Mouse (Mus musculus) MEL (cell line): ENCODE results near the gene Miga1.

Experiments used
- CTCF ChIP-seq, 3 experiments: IDR thresholded peaks in 2 of 3; conservative IDR thresholded peaks in 1 of 3; 2 replicates each; pipeline ENCODE4 v1.5.1; 2011 to 2012; ENCODE audit warnings: low read length in 3 of 3, low read depth in 2 of 3, mild to moderate bottlenecking in 2 of 3, improper control_type of control experiment in 1 of 3, inconsistent platforms in 1 of 3, mixed read lengths in 1 of 3, moderate library complexity in 1 of 3; ENCODE audit not compliant: control insufficient read depth in 1 of 3, insufficient read depth in 1 of 3, poor library complexity in 1 of 3, severe bottlenecking in 1 of 3
- HCFC1 ChIP-seq: IDR thresholded peaks from 2 replicates; pipeline ENCODE4 v1.6.1; 2012; ENCODE audit warnings: low read depth, mild to moderate bottlenecking, inconsistent platforms, low read length, improper control_type of control experiment, moderate library complexity
- JUND ChIP-seq: IDR thresholded peaks from 2 replicates; pipeline ENCODE4 v1.6.1; 2011; ENCODE audit warnings: low read depth, mild to moderate bottlenecking, improper control_type of control experiment, low read length
- POLR2A ChIP-seq, 2 experiments: IDR thresholded peaks; 2 replicates each; pipeline ENCODE4 v1.6.1; 2011 to 2012; ENCODE audit warnings: low read length in 2 of 2, mild to moderate bottlenecking in 2 of 2, control low read depth in 1 of 2, improper control_type of control experiment in 1 of 2, low read depth in 1 of 2, moderate library complexity in 1 of 2; ENCODE audit not compliant: control insufficient read depth in 1 of 2, insufficient read depth in 1 of 2, poor library complexity in 1 of 2
- POLR2AphosphoS2 ChIP-seq: IDR thresholded peaks from 2 replicates; pipeline ENCODE4 v1.6.1; 2011; ENCODE audit warnings: low read length, improper control_type of control experiment
- RAD21 ChIP-seq: IDR thresholded peaks from 2 replicates; pipeline ENCODE4 v1.6.1; 2011; ENCODE audit warnings: mild to moderate bottlenecking, low read depth, low read length, improper control_type of control experiment
- RCOR1 ChIP-seq: IDR thresholded peaks from 2 replicates; pipeline ENCODE4 v1.6.1; 2012; ENCODE audit warnings: low read depth, mild to moderate bottlenecking, inconsistent platforms, low read length, improper control_type of control experiment
- USF1 ChIP-seq: IDR thresholded peaks from 2 replicates; pipeline ENCODE4 v1.6.1; 2014; ENCODE audit warnings: low read depth, mild to moderate bottlenecking, inconsistent platforms, low read length, improper control_type of control experiment, moderate library complexity
- ZC3H11A ChIP-seq: IDR thresholded peaks from 2 replicates; pipeline ENCODE4 v1.6.1; 2012; ENCODE audit warnings: low read depth, mild to moderate bottlenecking, inconsistent platforms, low read length, improper control_type of control experiment

- TF ChIP-seq CTCF (IDR thresholded peaks at IDR 0.05 in 2 of 3, conservative IDR thresholded peaks at IDR 0.05 in 1 of 3; ENCODE audit: control insufficient read depth in 1 of 3, insufficient read depth in 1 of 3, low read depth in 2 of 3, low read length in 3 of 3, poor library complexity in 1 of 3, severe bottlenecking in 1 of 3): no peak
- no peak for TF ChIP-seq HCFC1
- TF ChIP-seq ZC3H11A: no peak
- TF ChIP-seq USF1: no peak
- no peak for TF ChIP-seq JUND
- TF ChIP-seq POLR2A (IDR thresholded peaks at IDR 0.05; ENCODE audit: control insufficient read depth in 1 of 2, insufficient read depth in 1 of 2, low read depth in 1 of 2, low read length in 2 of 2, poor library complexity in 1 of 2): no peak
- TF ChIP-seq RCOR1: no peak
- TF ChIP-seq RAD21: no peak
- no peak for TF ChIP-seq POLR2AphosphoS2
These were observed 63.3 kb downstream of the Miga1 start for GRCm38 (mm10) chr3:152276935-152277334.
